Mouse (Mus musculus) liver, embryonic 16.5 days (tissue): Measurements from ENCODE around the gene 4933400A11Rik. TPM values are rescaled to one million over a fixed set of nuclear protein-coding genes. Genes with fewer than 3 reads are reported as not detected.

Experiments used
- polyA plus RNA-seq: library from polyadenylated mRNA; unstranded; fragments of >200 nt; fragmentation: Nextera tagmentation; extraction: Ambion mirVana; gene quantifications from 2 replicates; pipeline ENCODE4 v1.2.1, GENCODE M21; 2015

The 4933400A11Rik gene
- polyA plus RNA-seq, 1 experiment from 2014 or later: not detected

Other genes starting within 250 kb of the 4933400A11Rik start
- gene Mid1, start 94.4 kb downstream of the 4933400A11Rik start, polyA plus RNA-seq: 1.2 and 1.6 TPM in 2 replicates
- 58.5 and 73.3 TPM in 2 replicates for gene Gm21887, start 230.0 kb upstream of the 4933400A11Rik start, polyA plus RNA-seq